ENCODE assay signal across 24 mouse cellular contexts in the genomic region with DNA sequence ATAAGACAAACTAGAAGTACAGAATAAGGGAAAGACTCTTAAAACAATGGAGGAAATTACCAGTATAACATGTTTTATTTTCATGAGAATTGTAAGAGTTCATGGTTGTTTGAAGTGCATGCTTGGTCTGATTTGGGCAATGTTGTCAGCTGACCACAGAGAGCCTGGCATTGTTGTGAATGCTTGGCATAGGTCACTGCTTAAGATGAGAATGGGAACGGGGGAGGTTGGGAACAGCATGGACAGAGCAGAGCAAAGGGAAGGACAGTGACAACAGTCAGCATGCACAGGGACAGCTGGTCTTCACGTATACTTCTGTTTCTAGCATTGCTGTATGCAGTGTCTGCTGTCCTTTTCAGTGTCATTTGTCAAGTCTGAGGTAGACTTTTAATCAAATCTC. TPM values are rescaled to one million over a fixed set of nuclear protein-coding genes. Genes with fewer than 3 reads are reported as not detected.
DNase-seq lines count a peak whose midpoint lies in the region; TF ChIP-seq lines count a peak whose summit lies in the region.
"Had no signal": no experiment of that assay in that cellular context is flagged by ENCODE, and none has a peak within 500 bp of the region (broad histone marks: within the 10 kb centered on the region; RNA-seq: fewer than 3 reads in every experiment).

No protein-coding gene starts in this region.

- H3K79me2 ChIP-seq in liver, adult 2 months (ENCODE audit: control insufficient read depth, insufficient read depth, low read length): no peaks in the 10 kb centered on the region; the same call in 1 of the 2 replicates

- no peaks in the 10 kb centered on the region for H3K4me1 ChIP-seq in liver, adult 2 months (ENCODE audit: control insufficient read depth, insufficient read depth, low read length)
- H3K4me1 ChIP-seq: embryonic facial prominence, embryonic 10.5 days; embryonic facial prominence, embryonic 13.5 days; forebrain, embryonic 12.5 days; forebrain, embryonic 15.5 days; heart, embryonic 12.5 days; heart, embryonic 15.5 days; hindbrain, embryonic 10.5 days; hindbrain, embryonic 13.5 days; intestine, embryonic 15.5 days had no signal

- DNase-seq in adrenal gland, postnatal 14 days: peak; percentile 4
- no peak for DNase-seq in adrenal gland, postnatal 25 days
- DNase-seq in liver, adult 2 months (ENCODE audit: extremely low read depth, low read depth, low spot score): peak; percentile 13
- no peak for DNase-seq in liver
- DNase-seq in Muller cell, postnatal 12 days (ENCODE audit: inconsistent ontology term): peak; percentile 14
- no peak for DNase-seq in yolk sac, embryonic 10.5 days (ENCODE audit: low spot score)
- DNase-seq: adrenal gland, adult 2 months; cerebellum, adult 9-11 months; cerebellum, postnatal 36 days; embryo, embryonic 11 days; gastrocnemius, postnatal 25 days; heart, postnatal 10 days; heart, postnatal 36 days had no signal

- peaks cover 21% of the 10 kb centered on the region for H3K36me3 ChIP-seq in liver, adult 2 months (ENCODE audit: control insufficient read depth, insufficient read depth, low read length)
- H3K36me3 ChIP-seq: embryonic facial prominence, embryonic 10.5 days; forebrain, embryonic 12.5 days; heart, embryonic 15.5 days; intestine, embryonic 15.5 days had no signal

- H3K27me3 ChIP-seq in liver, adult 2 months (ENCODE audit: control insufficient read depth, insufficient read depth, low read length): no peaks in the 10 kb centered on the region
- H3K27me3 ChIP-seq: embryonic facial prominence, embryonic 13.5 days; forebrain, embryonic 12.5 days; forebrain, embryonic 15.5 days; heart, embryonic 12.5 days; heart, embryonic 15.5 days; hindbrain, embryonic 13.5 days; intestine, embryonic 15.5 days; Patski had no signal

- no peak for TF ChIP-seq POLR2A in liver, adult 2 months (IDR thresholded peaks at IDR 0.05; ENCODE audit: extremely low read depth, insufficient read depth, low read length)

- no peak overlapping the region for H3K27ac ChIP-seq in liver, adult 2 months (replicated peaks; ENCODE audit: insufficient read depth, low read depth, low read length)
- H3K27ac ChIP-seq: embryonic facial prominence, embryonic 10.5 days; embryonic facial prominence, embryonic 13.5 days; forebrain, embryonic 12.5 days; forebrain, embryonic 15.5 days; heart, embryonic 15.5 days; hindbrain, embryonic 10.5 days; hindbrain, embryonic 13.5 days; intestine, embryonic 15.5 days had no signal

- H3K9ac ChIP-seq in liver, adult 2 months (ENCODE audit: low read depth, low read length): no peak overlapping the region
- H3K9ac ChIP-seq: embryonic facial prominence, embryonic 13.5 days; forebrain, embryonic 12.5 days; forebrain, embryonic 15.5 days; heart, embryonic 12.5 days; heart, embryonic 15.5 days; hindbrain, embryonic 13.5 days; intestine, embryonic 15.5 days had no signal

- H3K4me3 ChIP-seq in liver, adult 2 months (ENCODE audit: insufficient read depth, low read depth, low read length): no peak overlapping the region
- H3K4me3 ChIP-seq: embryonic facial prominence, embryonic 10.5 days; embryonic facial prominence, embryonic 13.5 days; erythroblast, embryonic 14.5 days; forebrain, embryonic 12.5 days; forebrain, embryonic 15.5 days; heart, embryonic 12.5 days; heart, embryonic 15.5 days; hindbrain, embryonic 10.5 days; hindbrain, embryonic 13.5 days; intestine, embryonic 15.5 days had no signal

- WGBS in liver, adult 2 months: 68% methylated on average over 2 of the region's 2 CpGs

- no peak for TF ChIP-seq CTCF in liver, adult 2 months (IDR thresholded peaks at IDR 0.05; ENCODE audit: low read depth, low read length)

RNA-seq across cellular contexts. Expression of a gene that starts 39.5 kb away (rescaled TPM):
- 109 and 120 TPM in 2 replicates for total RNA-seq in adrenal gland, postnatal 14 days (2021)
- 74.6 TPM in 2 replicates for total RNA-seq in adrenal gland, postnatal 25 days (2021)
- 81.8 and 123 TPM in 2 replicates for total RNA-seq in liver, adult 2 months (2014; rRNA removed)
- polyA plus RNA-seq in liver, adult 2 months (2012; rRNA removed): 53.3 and 55.7 TPM in 2 replicates

Comparison
In these comparisons a context has a peak if more than half of its experiments do, and no peak if none do; other contexts are left out.
1. DNase-seq: peak in adrenal gland, postnatal 14 days (single experiment), liver, adult 2 months (single experiment) and Muller cell, postnatal 12 days (single experiment); none in adrenal gland, postnatal 25 days (single experiment), liver (single experiment) and yolk sac, embryonic 10.5 days (single experiment).